Mouse (Mus musculus): ENCODE results near the gene Tgif1.
A peak's percentile ranks its signal among the peaks of the same experiment; 100 is the strongest.

GRCm38 (mm10) chr17:70846111-70846644, 7.2 kb downstream of the Tgif1 start:
- no peak for TF ChIP-seq POLR2A (IDR thresholded peaks at IDR 0.05; ENCODE audit: borderline replicate concordance, low read depth, low read length)
- 0 out of 2 replicates have a peak, but pooled peaks have one; percentile 15 for TF ChIP-seq CTCF (IDR thresholded peaks at IDR 0.05; ENCODE audit: low read depth, low read length)

All from bone marrow macrophage, adult 2 months (primary cell).